ENCODE assay signal across 8 mouse cellular contexts in the genomic region with DNA sequence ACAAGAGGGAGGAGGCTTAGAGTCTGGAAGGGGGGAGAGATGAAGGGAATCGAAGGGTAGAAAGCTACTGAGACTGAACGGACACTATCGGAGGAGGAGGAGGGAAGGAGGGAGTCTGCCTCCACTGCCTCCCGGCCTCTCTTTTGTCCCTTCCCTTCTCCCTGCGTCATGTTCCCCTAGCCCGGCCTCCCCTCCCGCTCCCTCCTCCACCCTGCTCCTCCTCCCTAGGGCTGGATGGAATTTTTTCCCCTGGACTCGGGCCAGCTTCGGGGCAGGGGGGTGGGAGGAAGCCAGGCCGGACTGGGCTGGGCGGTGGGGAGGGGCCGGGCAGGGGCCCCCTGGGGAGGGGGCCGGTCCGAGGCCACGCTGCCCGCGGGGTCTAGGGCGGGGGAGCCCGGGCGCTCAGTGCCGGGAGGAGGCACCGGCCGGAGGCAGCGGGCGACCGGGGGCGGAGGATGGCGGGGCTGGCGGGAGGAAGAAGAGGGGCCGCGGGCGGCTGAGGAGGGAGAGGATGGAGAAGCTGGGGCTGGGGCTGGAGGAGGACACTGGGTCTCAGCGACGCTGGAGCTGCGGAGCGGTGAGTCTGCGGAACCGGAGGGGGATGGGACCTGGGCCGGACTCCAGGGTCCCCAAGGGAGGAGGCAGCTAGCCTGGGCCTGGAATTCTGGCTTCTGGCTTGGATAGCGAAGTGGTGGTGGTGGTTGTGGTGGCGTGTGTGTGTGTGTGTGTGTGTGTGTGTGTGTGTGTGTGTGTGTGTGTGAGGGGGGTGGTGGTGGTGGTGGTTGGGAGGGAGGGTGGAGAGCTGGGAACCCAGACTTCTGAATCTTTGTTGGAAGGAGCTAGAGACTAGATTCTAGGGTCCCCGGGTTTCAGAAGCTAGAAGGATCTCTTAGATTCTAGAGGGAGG. TPM values are rescaled to one million over a fixed set of nuclear protein-coding genes. Genes with fewer than 3 reads are reported as not detected.
DNase-seq lines count a peak whose midpoint lies in the region; ATAC-seq lines count a peak whose summit lies in the region.

Gene Spaca6, plus strand, starts transcription at position 408 of the 907 bp plus-strand sequence.

- peak; percentile 33 for ATAC-seq in activated CD4-positive, CD25-positive, alpha-beta regulatory T cell, adult 4 months
- peak; percentile 81 for ATAC-seq in hindbrain, embryonic 13.5 days (ENCODE audit: low FRiP score)

- WGBS in hindbrain, embryonic 13.5 days: 1% methylated on average over 40 of the region's 42 CpGs

- H3K27me3 ChIP-seq in hindbrain, embryonic 13.5 days: no peaks in the 10 kb centered on the region

- peak within 1 kb of the TSS; percentile 100 for H3K27ac ChIP-seq in hindbrain, embryonic 13.5 days

- H3K36me3 ChIP-seq in hindbrain, embryonic 13.5 days: peaks cover 14% of the 10 kb centered on the region

- peak within 1 kb of the TSS; percentile 98 for H3K9ac ChIP-seq in hindbrain, embryonic 13.5 days

- peak within 1 kb of the TSS; percentile 88 for H3K4me3 ChIP-seq in hindbrain, embryonic 13.5 days

- no peaks in the 10 kb centered on the region for H3K9me3 ChIP-seq in hindbrain, embryonic 13.5 days

- DNase-seq in cerebellum, postnatal 36 days: peak; percentile 95 to 96
- DNase-seq in gastrocnemius, adult 18-20 months (ENCODE audit: low spot score): peak; percentile 93
- peak; percentile 91 to 92 for DNase-seq in layer of hippocampus, postnatal 36 days
- DNase-seq in lung, postnatal 14 days: peak; percentile 97
- DNase-seq in retina, postnatal 1 day: peak; percentile 97
- DNase-seq in natural killer cell, adult 2 months (ENCODE audit: low spot score in 2 of 2): no peak

- H3K4me2 ChIP-seq in hindbrain, embryonic 13.5 days: peak within 1 kb of the TSS; percentile 96

- H3K4me1 ChIP-seq in hindbrain, embryonic 13.5 days (replicated peaks): peaks cover 33% of the 10 kb centered on the region

RNA-seq across cellular contexts. Expression of gene Spaca6, which starts in this region (rescaled TPM):
- 1 to 10 TPM; 5.1 to 6.2 TPM for polyA plus RNA-seq in activated CD4-positive, CD25-positive, alpha-beta regulatory T cell, adult 4 months (2017; shearing (Covaris generic))
- total RNA-seq in gastrocnemius, adult 18-20 months (2021): 1 to 10 TPM; 4.8 to 6.0 TPM
- 34.0 and 38.5 TPM in 2 replicates for polyA plus RNA-seq in hindbrain, embryonic 13.5 days (2015; fragmentation: Nextera tagmentation; extraction: Ambion mirVana)
- 10 to 100 TPM; 89.5 to 99.7 TPM for total RNA-seq in layer of hippocampus, postnatal 36 days (2021)

Comparison
In these comparisons a context has a peak if more than half of its experiments do, and no peak if none do; other contexts are left out.
1. RNA of gene Spaca6 (total RNA-seq): 89.5 to 99.7 TPM in layer of hippocampus, postnatal 36 days; 4.8 to 6.0 TPM in gastrocnemius, adult 18-20 months; every median in the first group is over 10 times any median in the second.
2. DNase-seq: peak in cerebellum, postnatal 36 days (2 of 2), gastrocnemius, adult 18-20 months (single experiment), layer of hippocampus, postnatal 36 days (2 of 2), lung, postnatal 14 days (single experiment) and retina, postnatal 1 day (single experiment); none in natural killer cell, adult 2 months (0 of 2).